Mouse (Mus musculus): ENCODE data around the gene Tex36. TPM values are rescaled to one million over a fixed set of nuclear protein-coding genes. Genes with fewer than 3 reads are reported as not detected.

Gene Tex36
- not detected in 2 replicates for polyA plus RNA-seq (2015; fragmentation: Nextera tagmentation; extraction: Ambion mirVana)

DNA sequence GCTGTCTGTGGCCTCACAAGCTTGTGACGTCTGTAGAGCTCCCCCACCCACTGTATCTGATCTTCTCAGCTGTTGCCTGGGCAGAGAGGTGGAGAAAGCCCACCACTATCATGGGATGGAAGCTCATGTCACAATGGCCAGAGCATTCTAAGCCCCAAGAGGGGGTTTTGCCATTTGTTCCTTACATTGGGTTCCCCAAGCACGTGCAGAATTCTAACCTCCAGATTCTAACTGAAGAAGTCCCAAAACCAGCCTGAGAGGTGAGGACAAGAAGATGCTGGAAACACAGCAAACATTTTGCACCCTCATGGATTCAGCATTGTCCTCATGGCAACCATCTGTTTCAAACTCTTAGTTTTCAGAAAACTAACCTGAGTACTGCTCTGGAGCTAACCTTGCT lies at the start of gene Tex36:
Gene Tex36, minus strand, starts transcription at position 101 of the 400 bp plus-strand sequence.
- H3K36me3 ChIP-seq = no peaks in the 10 kb centered on the region
- H3K9me3 ChIP-seq = no peaks in the 10 kb centered on the region
- no peak within 1 kb of the TSS for H3K27ac ChIP-seq (replicated peaks)
- no peak for ATAC-seq (ENCODE audit: low FRiP score, low read depth)
- H3K4me1 ChIP-seq (replicated peaks) = peaks cover 2% of the 10 kb centered on the region
- H3K4me2 ChIP-seq = no peak within 1 kb of the TSS
- WGBS = 57% methylated on average over 2 of the region's 2 CpGs
- H3K9ac ChIP-seq = no peak within 1 kb of the TSS
- H3K4me3 ChIP-seq = no peak within 1 kb of the TSS
- H3K27me3 ChIP-seq = no peaks in the 10 kb centered on the region

DNA sequence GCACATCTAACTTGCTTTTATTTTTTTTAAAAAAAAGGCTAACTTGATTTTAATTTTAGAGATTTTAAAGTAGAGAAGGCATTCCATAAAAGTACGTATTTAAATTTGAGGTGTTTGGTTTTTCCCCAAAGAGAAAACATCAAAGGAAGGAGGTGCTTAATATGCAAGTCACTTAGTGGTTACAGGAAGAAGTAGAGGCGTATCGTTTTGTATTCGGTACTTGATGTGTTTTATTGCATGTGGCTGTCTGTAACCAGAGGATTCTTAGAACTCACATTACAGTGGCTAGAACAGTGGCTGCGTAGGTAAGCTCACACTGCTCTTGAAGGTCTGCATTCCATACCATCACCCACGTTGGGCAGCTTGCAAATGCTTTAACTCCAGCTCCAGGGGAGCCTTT lies 43.8 kb upstream of the Tex36 start:
- no peak overlapping the region for H3K27ac ChIP-seq (replicated peaks)
- peaks cover 86% of the 10 kb centered on the region for H3K36me3 ChIP-seq
- no peaks in the 10 kb centered on the region for H3K27me3 ChIP-seq
- H3K4me3 ChIP-seq = no peak overlapping the region
- no peak overlapping the region for H3K9ac ChIP-seq
- H3K4me2 ChIP-seq = no peak overlapping the region
- H3K9me3 ChIP-seq = no peaks in the 10 kb centered on the region
- whole genome bisulfite sequencing = 91% methylated on average over 6 of the region's 6 CpGs
- no peaks in the 10 kb centered on the region for H3K4me1 ChIP-seq (replicated peaks)
- no peak for ATAC-seq (ENCODE audit: low FRiP score, low read depth)

DNA sequence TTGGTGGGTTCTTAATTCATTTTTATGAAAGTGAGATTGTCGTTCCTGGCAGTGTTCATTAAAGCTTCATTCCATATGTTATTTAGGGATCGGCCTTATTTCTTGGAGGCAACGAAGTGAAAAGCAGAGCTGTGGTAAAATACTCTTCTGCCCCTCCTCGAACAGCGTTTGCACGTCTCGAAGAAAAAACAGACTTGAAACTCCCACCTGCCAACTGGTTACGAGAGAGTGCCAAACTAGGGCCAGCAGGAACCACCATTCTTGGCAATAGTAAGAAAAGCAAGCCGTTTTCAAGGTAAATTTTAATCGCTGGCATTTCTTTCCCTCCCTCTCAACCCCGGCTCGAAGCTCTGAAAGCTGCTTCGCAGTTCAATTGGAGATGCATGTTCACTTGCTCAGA lies 36.9 kb upstream of the Tex36 start:
- Histone ChIP-seq H3K4me3 (peak overlapping the region; percentile 96), H3K9me3 (no peaks in the 10 kb centered on the region), H3K27ac (replicated peaks) (no peak overlapping the region), H3K4me2 (peak overlapping the region; percentile 89), H3K36me3 (peaks cover 33% of the 10 kb centered on the region), H3K9ac (no peak overlapping the region), H3K4me1 (replicated peaks) (peaks cover 14% of the 10 kb centered on the region), H3K27me3 (no peaks in the 10 kb centered on the region)
- ATAC-seq (ENCODE audit: low FRiP score, low read depth) = no peak
- 88% methylated on average over 13 of the region's 13 CpGs for WGBS

DNA sequence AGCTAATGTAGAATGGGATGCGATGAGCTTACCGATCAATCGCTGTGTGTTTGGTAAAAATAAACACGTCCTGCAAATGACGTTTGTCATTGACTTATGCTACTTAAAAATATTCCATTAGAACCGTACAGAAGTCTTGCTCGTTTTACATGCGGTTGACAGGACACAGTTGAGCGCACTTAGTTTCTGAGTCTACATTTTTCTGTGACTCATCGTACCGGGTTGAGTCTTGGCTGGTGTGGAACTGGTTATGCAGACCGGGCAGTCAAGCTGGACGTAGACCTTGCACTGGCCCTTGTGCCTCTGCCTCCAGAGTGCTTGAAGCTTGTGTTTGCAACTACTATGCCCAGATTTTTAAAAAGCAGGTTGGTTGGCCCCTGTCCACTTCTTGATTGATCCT lies 36.3 kb upstream of the Tex36 start:
- Histone ChIP-seq H3K4me2 (peak overlapping the region; percentile 89), H3K27ac (replicated peaks) (peak overlapping the region; percentile 93), H3K4me1 (replicated peaks) (peaks cover 14% of the 10 kb centered on the region), H3K9ac (peak overlapping the region; percentile 92), H3K4me3 (peak overlapping the region; percentile 96), H3K9me3 (no peaks in the 10 kb centered on the region), H3K27me3 (no peaks in the 10 kb centered on the region), H3K36me3 (peaks cover 28% of the 10 kb centered on the region)
- 15% methylated on average over 13 of the region's 13 CpGs for WGBS
- ATAC-seq (ENCODE audit: low FRiP score, low read depth) = no peak

DNA sequence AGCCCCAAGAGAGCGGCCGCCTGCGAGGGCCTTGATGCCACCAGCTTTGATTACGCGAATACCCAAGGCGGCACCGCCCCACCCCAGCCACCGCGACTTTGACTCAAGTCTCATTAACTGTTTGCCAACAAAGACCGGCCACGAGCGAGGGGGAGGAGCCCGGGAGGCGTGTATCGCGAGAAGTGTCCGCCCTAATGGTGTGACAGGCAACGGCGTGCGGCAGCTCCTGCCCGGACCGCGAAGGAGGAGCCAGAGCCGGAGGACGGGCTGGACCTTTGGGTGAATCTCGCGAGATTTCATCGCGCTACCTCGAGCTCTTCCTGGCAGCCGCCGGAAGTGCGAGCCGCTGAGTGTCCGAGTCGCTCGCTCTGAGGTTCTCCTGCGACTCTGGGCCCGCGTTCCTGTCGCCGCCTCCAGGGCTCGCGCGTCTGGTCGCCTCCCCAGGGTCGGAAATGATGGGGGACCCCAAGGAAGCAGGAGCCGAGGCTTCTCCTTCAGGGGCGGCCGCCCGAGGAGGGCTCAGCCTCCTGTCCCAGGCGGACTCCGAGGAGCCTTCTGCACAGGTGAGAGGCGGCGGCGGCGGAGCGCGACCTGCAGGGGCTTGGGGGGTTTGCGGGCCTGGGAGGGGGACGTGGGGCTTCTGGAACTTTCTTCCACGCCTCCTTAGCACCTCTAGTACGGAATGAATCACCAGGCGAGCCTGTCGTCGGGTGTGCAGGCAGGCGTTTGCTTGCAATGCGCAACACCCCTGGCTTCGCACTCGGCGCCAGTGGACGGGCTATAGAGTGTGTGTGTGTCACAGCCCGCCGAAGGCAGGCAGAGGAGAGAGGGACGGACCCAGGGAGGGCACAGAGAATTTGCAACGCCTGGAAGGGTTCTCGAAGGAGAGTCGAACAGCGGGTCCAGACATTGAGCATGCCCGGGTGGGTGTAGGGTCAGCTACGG lies 35.7 kb upstream of the Tex36 start, which contains the start of gene Edrf1:
Gene Edrf1, plus strand, starts transcription at position 183 of the 945 bp plus-strand sequence.
- H3K4me3 ChIP-seq = peak within 1 kb of the TSS; percentile 96
- H3K4me2 ChIP-seq = peak within 1 kb of the TSS; percentile 89
- peak within 1 kb of the TSS; percentile 93 for H3K27ac ChIP-seq (replicated peaks)
- peaks cover 14% of the 10 kb centered on the region for H3K4me1 ChIP-seq (replicated peaks)
- peak within 1 kb of the TSS; percentile 92 for H3K9ac ChIP-seq
- H3K36me3 ChIP-seq = peaks cover 21% of the 10 kb centered on the region
- peak; percentile 98 for ATAC-seq (ENCODE audit: low FRiP score, low read depth)
- WGBS = under 1% methylated on average over 76 of the region's 81 CpGs
- H3K27me3 ChIP-seq = no peaks in the 10 kb centered on the region
- no peaks in the 10 kb centered on the region for H3K9me3 ChIP-seq

DNA sequence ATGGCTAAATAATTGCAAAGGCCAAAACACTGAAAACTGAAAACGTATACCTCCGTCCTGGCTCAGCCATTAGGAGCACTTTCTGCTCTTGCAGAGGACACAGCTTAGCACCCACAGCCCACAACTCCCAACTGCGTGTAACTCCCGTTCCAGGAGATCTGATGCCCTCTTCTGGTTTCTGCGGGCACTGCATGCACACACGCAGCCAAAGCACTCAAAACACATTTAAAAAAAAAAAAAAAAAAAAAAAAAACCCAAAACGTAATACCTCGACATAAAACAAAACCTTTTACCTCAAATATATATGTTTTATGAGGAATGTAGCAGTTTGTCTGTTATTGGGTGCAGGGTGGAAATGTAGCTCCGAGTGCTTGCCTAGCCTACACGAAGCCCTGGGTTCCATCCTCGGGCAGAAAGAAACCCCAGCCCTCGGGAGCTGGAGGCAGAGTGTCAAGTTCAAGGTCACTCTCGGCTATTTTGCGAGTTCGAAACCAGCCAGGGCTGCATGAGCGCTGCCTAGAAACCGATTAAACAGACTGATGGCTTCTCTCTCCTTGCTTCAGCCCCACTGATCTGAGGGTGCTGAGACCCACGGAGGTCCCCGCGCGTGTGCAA lies 34.9 kb upstream of the Tex36 start:
- H3K4me3 ChIP-seq = peak overlapping the region; percentile 96
- no peaks in the 10 kb centered on the region for H3K27me3 ChIP-seq
- H3K27ac ChIP-seq (replicated peaks) = peak overlapping the region; percentile 93
- H3K4me1 ChIP-seq (replicated peaks) = peaks cover 14% of the 10 kb centered on the region
- WGBS = 2% methylated on average over 21 of the region's 21 CpGs
- H3K9ac ChIP-seq = peak overlapping the region; percentile 92
- H3K4me2 ChIP-seq = peak overlapping the region; percentile 89
- peaks cover 13% of the 10 kb centered on the region for H3K36me3 ChIP-seq
- no peaks in the 10 kb centered on the region for H3K9me3 ChIP-seq
- ATAC-seq (ENCODE audit: low FRiP score, low read depth) = peak; percentile 23; the same call in 1 of the 2 replicates

DNA sequence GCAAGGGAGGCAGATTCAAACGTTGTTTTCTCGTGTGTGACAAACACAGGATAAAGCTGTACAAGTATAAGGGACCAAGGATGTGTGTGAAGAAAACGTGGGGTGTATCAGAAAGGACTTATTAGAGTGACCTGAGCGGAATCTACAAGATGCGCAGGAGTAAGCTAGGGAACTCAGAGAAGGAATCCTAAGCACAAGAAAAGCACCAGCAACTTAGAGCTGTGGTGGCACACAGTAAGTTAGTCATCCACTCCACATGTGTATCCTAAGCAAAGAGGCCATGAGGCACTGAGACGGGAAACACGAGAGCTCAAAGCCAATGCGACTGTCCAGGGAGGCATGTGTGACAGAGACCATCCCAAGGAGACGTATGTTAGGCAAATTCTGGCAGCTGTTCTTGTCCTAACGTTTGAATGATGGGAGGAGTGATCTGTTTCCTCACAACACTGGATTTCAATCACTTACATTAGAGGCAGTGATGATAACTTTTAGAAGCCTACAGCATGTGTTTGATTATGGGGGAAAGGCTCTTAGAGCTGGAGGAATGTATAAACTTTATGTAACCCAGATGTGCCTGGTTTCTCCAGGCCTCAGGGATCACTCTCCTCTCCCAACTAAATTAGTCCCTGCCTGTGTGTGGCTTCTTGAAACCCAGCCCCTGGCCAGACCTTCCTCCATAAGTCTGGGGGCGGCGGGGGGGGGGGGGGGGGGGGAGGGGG lies 33.1 kb upstream of the Tex36 start:
- H3K9me3 ChIP-seq = no peaks in the 10 kb centered on the region
- 62% methylated on average over 10 of the region's 12 CpGs for whole genome bisulfite sequencing
- no peak overlapping the region for H3K27ac ChIP-seq (replicated peaks)
- no peaks in the 10 kb centered on the region for H3K36me3 ChIP-seq
- ATAC-seq (ENCODE audit: low FRiP score, low read depth) = no peak
- peaks cover 14% of the 10 kb centered on the region for H3K4me1 ChIP-seq (replicated peaks)
- H3K4me2 ChIP-seq = no peak overlapping the region
- no peaks in the 10 kb centered on the region for H3K27me3 ChIP-seq
- H3K9ac ChIP-seq = no peak overlapping the region
- no peak overlapping the region for H3K4me3 ChIP-seq

DNA sequence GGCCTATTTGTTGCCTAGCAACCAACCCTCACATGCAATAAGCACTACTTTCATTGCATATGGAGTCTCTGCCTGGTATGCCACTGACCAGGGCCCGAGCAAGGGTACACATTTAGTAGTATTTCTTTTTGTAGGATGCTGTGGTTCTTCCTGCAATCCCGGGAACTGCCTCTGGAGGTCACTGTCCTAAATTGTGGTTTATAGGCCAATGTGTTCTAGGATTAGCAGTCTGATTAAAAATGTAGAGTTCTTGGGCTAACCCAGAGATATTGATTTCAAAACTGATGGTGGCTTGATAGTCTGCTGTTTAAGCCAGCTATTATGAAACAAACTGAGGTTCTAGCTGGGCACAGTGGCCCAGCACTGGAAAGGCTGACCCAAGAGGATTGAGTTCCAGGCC lies 30.5 kb upstream of the Tex36 start:
- Histone ChIP-seq H3K4me1 (replicated peaks) (peaks cover 5% of the 10 kb centered on the region; the same call in 1 of the 2 replicates), H3K4me3 (no peak overlapping the region), H3K27ac (replicated peaks) (no peak overlapping the region), H3K27me3 (no peaks in the 10 kb centered on the region), H3K9me3 (no peaks in the 10 kb centered on the region), H3K36me3 (no peaks in the 10 kb centered on the region), H3K4me2 (no peak overlapping the region), H3K9ac (no peak overlapping the region)
- ATAC-seq (ENCODE audit: low FRiP score, low read depth) = no peak
- WGBS = 31% methylated on average over 2 of the region's 2 CpGs

DNA sequence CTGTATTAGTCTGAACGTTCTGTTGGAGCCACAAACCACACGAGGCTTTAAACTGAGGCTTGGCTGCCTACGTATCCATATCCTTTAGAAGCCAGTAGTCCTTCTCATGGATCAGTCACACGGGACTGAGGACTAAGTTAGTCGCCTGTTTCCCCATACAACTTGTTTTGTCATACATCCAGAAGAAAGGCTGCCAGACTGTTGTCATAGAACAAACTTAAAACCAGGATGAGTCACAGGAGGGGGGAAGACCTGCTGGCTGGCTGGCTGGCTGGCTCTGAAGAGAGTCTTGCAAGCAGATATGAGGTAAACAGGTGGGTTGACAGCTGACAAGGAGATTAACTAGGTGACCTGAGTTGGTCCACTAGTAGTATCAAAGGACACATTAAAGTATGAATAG lies 28.9 kb upstream of the Tex36 start:
- H3K4me1 ChIP-seq (replicated peaks) = peaks cover 6% of the 10 kb centered on the region; the same call in 1 of the 2 replicates
- H3K9ac ChIP-seq = no peak overlapping the region
- no peak overlapping the region for H3K4me2 ChIP-seq
- H3K9me3 ChIP-seq = no peaks in the 10 kb centered on the region
- no peak overlapping the region for H3K27ac ChIP-seq (replicated peaks)
- ATAC-seq (ENCODE audit: low FRiP score, low read depth) = no peak
- H3K4me3 ChIP-seq = no peak overlapping the region
- 85% methylated on average over 5 of the region's 5 CpGs for WGBS
- no peaks in the 10 kb centered on the region for H3K36me3 ChIP-seq
- H3K27me3 ChIP-seq = no peaks in the 10 kb centered on the region

DNA sequence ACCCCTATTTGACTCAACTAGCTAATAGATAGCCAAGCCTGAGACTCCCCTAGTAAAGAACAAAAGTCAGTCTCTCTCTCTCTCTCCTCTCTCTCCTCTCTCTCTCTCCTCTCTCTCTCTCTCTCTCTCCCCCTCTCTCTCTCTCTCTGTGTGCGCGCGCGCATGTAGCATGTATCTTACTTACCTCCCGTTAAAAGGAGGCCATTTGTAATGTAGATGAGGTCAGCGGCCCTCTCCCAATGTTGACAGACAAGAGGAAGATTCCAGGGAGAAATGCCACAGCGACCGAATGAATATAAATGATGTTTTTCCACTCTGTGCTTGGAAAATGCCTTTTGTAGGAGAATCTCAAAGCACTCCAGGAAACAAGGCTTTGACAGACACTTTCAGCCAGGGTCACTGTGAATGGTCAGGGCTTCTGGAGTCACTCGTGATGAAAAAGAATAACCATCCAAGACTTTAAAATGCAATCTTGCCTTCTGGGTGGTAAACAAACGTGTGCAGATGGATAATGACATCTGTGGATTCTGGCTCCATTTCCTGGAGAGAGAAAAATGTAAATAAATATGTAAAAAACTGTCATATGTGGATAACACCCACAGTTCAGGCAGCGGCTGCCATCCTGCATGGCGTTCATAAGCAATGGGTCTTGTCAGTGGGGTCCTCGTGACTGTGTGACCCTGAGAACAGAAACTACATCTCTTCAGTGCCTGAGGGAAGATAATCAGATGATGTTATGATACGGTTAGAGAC lies 25.4 kb upstream of the Tex36 start:
- Histone ChIP-seq H3K4me1 (replicated peaks) (peaks cover 6% of the 10 kb centered on the region; the same call in 1 of the 2 replicates), H3K4me2 (no peak overlapping the region), H3K27me3 (no peaks in the 10 kb centered on the region), H3K9me3 (no peaks in the 10 kb centered on the region), H3K9ac (no peak overlapping the region; the same call in 1 of the 2 replicates), H3K4me3 (no peak overlapping the region), H3K36me3 (no peaks in the 10 kb centered on the region), H3K27ac (replicated peaks) (no peak overlapping the region)
- WGBS = 17% methylated on average over 14 of the region's 14 CpGs
- peak; percentile 51; the same call in 1 of the 2 replicates for ATAC-seq (ENCODE audit: low FRiP score, low read depth)

DNA sequence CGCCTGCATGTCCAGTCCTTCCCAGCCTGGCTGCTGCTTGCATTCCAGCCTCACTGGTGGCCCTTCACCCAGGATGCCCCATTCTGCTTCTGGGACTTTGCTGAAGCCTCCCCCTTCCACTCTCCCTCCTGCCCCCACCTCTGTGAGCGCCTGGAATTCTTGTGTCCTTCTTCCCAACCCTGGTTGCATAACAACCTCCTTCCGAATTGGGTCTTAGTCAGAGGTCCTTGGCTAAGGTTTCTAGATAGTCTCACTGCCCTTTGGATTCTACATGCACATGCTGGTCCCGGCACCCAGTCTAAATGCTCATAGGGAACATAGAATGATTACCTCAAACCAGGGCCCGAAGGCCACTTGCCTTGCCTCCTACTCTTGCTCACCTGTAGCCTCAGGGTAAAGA lies 21.3 kb upstream of the Tex36 start:
- Histone ChIP-seq H3K4me3 (no peak overlapping the region), H3K4me1 (replicated peaks) (peaks cover 14% of the 10 kb centered on the region), H3K27ac (replicated peaks) (no peak overlapping the region), H3K4me2 (no peak overlapping the region), H3K9me3 (no peaks in the 10 kb centered on the region), H3K27me3 (no peaks in the 10 kb centered on the region), H3K9ac (no peak overlapping the region), H3K36me3 (no peaks in the 10 kb centered on the region)
- WGBS = 88% methylated on average over 5 of the region's 5 CpGs
- ATAC-seq (ENCODE audit: low FRiP score, low read depth) = no peak

Measured in hindbrain, embryonic 15.5 days (tissue).